ENCODE assay signal across 23 mouse cellular contexts in the genomic region with DNA sequence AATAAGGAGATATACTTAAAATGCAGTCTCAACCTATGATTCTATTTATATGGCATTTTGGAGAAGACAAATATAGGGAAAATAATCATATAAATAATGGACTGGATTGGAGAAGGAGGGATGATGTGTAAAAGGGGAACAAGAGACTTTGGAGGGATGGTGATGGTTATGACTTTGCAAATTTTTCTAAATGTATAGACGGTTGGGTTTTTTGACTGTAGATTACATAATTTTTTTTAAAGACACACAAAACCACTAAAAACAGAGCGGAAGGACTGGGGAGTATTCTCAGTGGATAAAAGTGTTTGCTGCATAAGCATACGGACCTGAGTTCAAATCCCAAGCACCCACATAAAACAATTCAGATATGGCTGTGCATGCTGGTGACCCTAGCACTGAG.
A peak's percentile ranks its signal among the peaks of the same experiment; 100 is the strongest.
DNase-seq lines count a peak whose midpoint lies in the region; ATAC-seq and TF ChIP-seq lines count a peak whose summit lies in the region.
"Had no signal": no experiment of that assay in that cellular context is flagged by ENCODE, and none has a peak within 500 bp of the region (broad histone marks: within the 10 kb centered on the region; RNA-seq: fewer than 3 reads in every experiment).

No protein-coding gene starts in this region.

- no peaks in the 10 kb centered on the region for H3K9me3 ChIP-seq in forebrain, embryonic 12.5 days

- no peaks in the 10 kb centered on the region for H3K4me1 ChIP-seq in forebrain, embryonic 12.5 days

- no peak overlapping the region for H3K9ac ChIP-seq in forebrain, embryonic 12.5 days

- H3K27me3 ChIP-seq in forebrain, embryonic 12.5 days, result no peaks in the 10 kb centered on the region
- H3K27me3 ChIP-seq: CH12.LX had no signal

- no peak overlapping the region for H3K4me3 ChIP-seq in layer of hippocampus, adult 2 months
- H3K4me3 ChIP-seq in forebrain, embryonic 12.5 days (replicated peaks), result no peak overlapping the region

- no peak for TF ChIP-seq CTCF in layer of hippocampus, adult 2 months (conservative IDR thresholded peaks at IDR 0.05)

- DNase-seq in MEL-GATA-1-ER (ENCODE audit: extremely low read depth, low read depth), result peak; percentile 2
- no peak for DNase-seq in layer of hippocampus, adult 2 months (ENCODE audit: low spot score in 2 of 2)
- no peak for DNase-seq in retina, postnatal 1 day
- DNase-seq in urinary bladder, postnatal 4 days (ENCODE audit: low spot score in 2 of 2), result no peak
- DNase-seq: adrenal gland, adult 2 months; adrenal gland, adult 8-10 months; adrenal gland, postnatal 10 days; adrenal gland, postnatal 14 days; adrenal gland, postnatal 25 days; adrenal gland, postnatal 36 days; B cell, adult 2 months; cerebellum, adult 11 months; cerebellum, adult 11-12 months; cerebellum, adult 18-20 months had no signal

- no peaks in the 10 kb centered on the region for H3K36me3 ChIP-seq in forebrain, embryonic 12.5 days (replicated peaks)
- H3K36me3 ChIP-seq: G1E had no signal

- ATAC-seq in common myeloid progenitor, adult 5-6 weeks (replicated peaks; ENCODE audit: low read depth, poor library complexity, severe bottlenecking), result 0 out of 2 replicates have a peak, but pooled peaks have one; percentile 32
- ATAC-seq in granulocyte monocyte progenitor cell, adult 5-6 weeks (replicated peaks; ENCODE audit: poor library complexity, severe bottlenecking), result peak; percentile 58
- peak; percentile 50 for ATAC-seq in megakaryocyte progenitor cell, adult 5-6 weeks (replicated peaks; ENCODE audit: poor library complexity)
- ATAC-seq in forebrain, embryonic 12.5 days (ENCODE audit: low FRiP score), result no peak
- ATAC-seq: activated CD4-positive, CD25-positive, alpha-beta regulatory T cell, adult 4 months; CD4-positive, CD25-positive, alpha-beta regulatory T cell, adult 4 months; Patski had no signal

- H3K27ac ChIP-seq in layer of hippocampus, adult 2 months, result no peak overlapping the region
- no peak overlapping the region for H3K27ac ChIP-seq in forebrain, embryonic 12.5 days

- WGBS in forebrain, embryonic 12.5 days, result 93% methylated on average over 3 of the region's 3 CpGs

- H3K4me2 ChIP-seq in forebrain, embryonic 12.5 days, result no peak overlapping the region
